Mouse (Mus musculus) duodenum, adult 2 months (tissue): ENCODE measurements around the gene Mllt3. TPM values are rescaled to one million over a fixed set of nuclear protein-coding genes. Genes with fewer than 3 reads are reported as not detected.

ENCODE experiments used
- polyA plus RNA-seq: library from polyadenylated mRNA; depleted of rRNA; stranded (reverse); fragments of >200 nt; gene quantifications from 2 replicates; pipeline ENCODE4 v1.2.3, GENCODE M21; 2012; ENCODE audit warnings: low replicate concordance; rRNA removed

Mllt3 gene
- polyA plus RNA-seq, result 4.0 and 5.9 TPM in 2 replicates

GRCm38 (mm10) chr4:88033216-88033653 is at the start of gene Mllt3:
Mllt3 (minus strand) TSS chr4:88033364.

Other genes with a start within 250 kb of the Mllt3 start
- 1.5 and 2.9 TPM in 2 replicates for gene Focad, start 61.3 kb upstream of the Mllt3 start, polyA plus RNA-seq